ENCODE assay signal across 9 mouse cellular contexts in the genomic region with DNA sequence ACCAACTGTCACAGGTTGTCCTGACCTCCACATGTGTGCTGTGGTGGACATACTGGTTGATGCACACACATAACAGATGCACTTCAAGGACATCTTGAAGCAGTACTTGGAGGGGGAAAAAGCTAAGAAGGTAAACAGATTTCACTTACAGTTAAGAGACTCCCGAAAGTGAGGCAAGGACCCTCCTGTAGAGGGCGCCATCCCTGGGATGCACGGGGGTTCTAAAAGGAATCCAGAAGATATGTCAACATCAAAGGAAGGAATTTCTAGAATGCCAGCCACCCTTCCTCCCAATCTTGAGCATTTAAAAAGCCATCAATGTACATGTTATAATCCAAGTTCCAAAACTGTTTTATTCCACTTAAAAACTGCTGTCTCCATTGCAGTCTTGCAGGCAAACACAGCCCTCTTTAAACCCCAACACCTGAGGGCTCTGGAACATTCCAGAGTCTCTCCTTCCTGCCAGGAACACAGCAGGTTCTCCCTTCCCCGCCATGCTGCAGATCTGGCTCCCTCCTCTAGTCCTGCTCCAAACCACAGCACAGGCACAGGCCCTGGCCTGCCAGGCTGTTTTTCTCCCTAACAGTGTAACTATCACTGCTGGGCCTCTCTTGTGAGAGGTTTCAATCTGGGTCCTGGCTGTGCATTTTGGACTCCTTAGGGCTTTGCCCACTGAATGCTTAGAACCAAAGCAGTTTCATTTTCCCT.
DNase-seq lines count a peak whose midpoint lies in the region; ATAC-seq and TF ChIP-seq lines count a peak whose summit lies in the region.
"Had no signal": no experiment of that assay in that cellular context is flagged by ENCODE, and none has a peak within 500 bp of the region (broad histone marks: within the 10 kb centered on the region; RNA-seq: fewer than 3 reads in every experiment).

No protein-coding gene starts in this region.

- 61% methylated on average over 4 of the region's 4 CpGs for WGBS in hindbrain, embryonic 11.5 days
- 59% methylated on average over 4 of the region's 4 CpGs for WGBS in hindbrain, embryonic 10.5 days
- WGBS in spleen, adult 2 months = 59% methylated on average over 4 of the region's 4 CpGs
- WGBS in kidney, embryonic 15.5 days = 72% methylated on average over 4 of the region's 4 CpGs

- no peaks in the 10 kb centered on the region for H3K36me3 ChIP-seq in hindbrain, embryonic 11.5 days (ENCODE audit: control insufficient read depth, insufficient read depth, low read length)
- H3K36me3 ChIP-seq in hindbrain, embryonic 10.5 days = no peaks in the 10 kb centered on the region
- H3K36me3 ChIP-seq in spleen, adult 2 months (ENCODE audit: control insufficient read depth, insufficient read depth, low read length) = peaks cover 6% of the 10 kb centered on the region; the same call in 1 of the 2 replicates
- H3K36me3 ChIP-seq in splenic B cell, adult 2 months (ENCODE audit: control insufficient read depth, insufficient read depth, low read length, poor library complexity, severe bottlenecking) = no peaks in the 10 kb centered on the region
- no peaks in the 10 kb centered on the region for H3K36me3 ChIP-seq in kidney, embryonic 15.5 days
- H3K36me3 ChIP-seq: lung, embryonic 15.5 days had no signal

- no peak overlapping the region for H3K4me3 ChIP-seq in hindbrain, embryonic 11.5 days (ENCODE audit: low read depth, low read length)
- no peak overlapping the region for H3K4me3 ChIP-seq in hindbrain, embryonic 10.5 days
- no peak overlapping the region for H3K4me3 ChIP-seq in spleen, adult 2 months (ENCODE audit: extremely low read depth, insufficient read depth, insufficient read length)
- H3K4me3 ChIP-seq in kidney, embryonic 15.5 days (replicated peaks) = no peak overlapping the region
- H3K4me3 ChIP-seq: lung, embryonic 15.5 days had no signal

- peak; percentile 27; the same call in 1 of the 2 replicates for TF ChIP-seq CTCF in spleen, adult 2 months (IDR thresholded peaks at IDR 0.05; ENCODE audit: extremely low read depth, insufficient read depth, insufficient read length, insufficient replicate concordance)

- no peak overlapping the region for H3K4me2 ChIP-seq in hindbrain, embryonic 11.5 days (replicated peaks; ENCODE audit: low read depth, low read length)
- no peak overlapping the region for H3K4me2 ChIP-seq in kidney, embryonic 15.5 days
- H3K4me2 ChIP-seq: lung, embryonic 15.5 days had no signal

- no peak overlapping the region for H3K9ac ChIP-seq in hindbrain, embryonic 11.5 days (ENCODE audit: low read depth, low read length)
- H3K9ac ChIP-seq in kidney, embryonic 15.5 days = no peak overlapping the region
- H3K9ac ChIP-seq: lung, embryonic 15.5 days had no signal

- no peaks in the 10 kb centered on the region for H3K27me3 ChIP-seq in hindbrain, embryonic 11.5 days (ENCODE audit: control insufficient read depth, insufficient read depth, low read length)
- H3K27me3 ChIP-seq in hindbrain, embryonic 10.5 days (ENCODE audit: insufficient read depth, poor library complexity, severe bottlenecking) = no peaks in the 10 kb centered on the region
- H3K27me3 ChIP-seq in spleen, adult 2 months (ENCODE audit: control insufficient read depth, insufficient read depth, low read length) = no peaks in the 10 kb centered on the region
- H3K27me3 ChIP-seq in splenic B cell, adult 2 months (ENCODE audit: control insufficient read depth, insufficient read depth, low read length, poor library complexity, severe bottlenecking) = no peaks in the 10 kb centered on the region
- H3K27me3 ChIP-seq in kidney, embryonic 15.5 days = no peaks in the 10 kb centered on the region
- H3K27me3 ChIP-seq: lung, embryonic 15.5 days had no signal

- no peak for ATAC-seq in hindbrain, embryonic 11.5 days (ENCODE audit: low FRiP score)
- ATAC-seq in kidney, embryonic 15.5 days (replicated peaks; ENCODE audit: low FRiP score) = no peak

- H3K27ac ChIP-seq in hindbrain, embryonic 11.5 days (ENCODE audit: low read depth, low read length) = no peak overlapping the region
- H3K27ac ChIP-seq in hindbrain, embryonic 10.5 days = no peak overlapping the region
- H3K27ac ChIP-seq in spleen, adult 2 months (ENCODE audit: insufficient read depth, low read length) = no peak overlapping the region
- H3K27ac ChIP-seq in kidney, embryonic 15.5 days = no peak overlapping the region
- H3K27ac ChIP-seq: lung, embryonic 15.5 days had no signal

- no peaks in the 10 kb centered on the region for H3K9me3 ChIP-seq in hindbrain, embryonic 11.5 days (ENCODE audit: control insufficient read depth, low read length)
- H3K9me3 ChIP-seq in hindbrain, embryonic 10.5 days = no peaks in the 10 kb centered on the region
- H3K9me3 ChIP-seq in kidney, embryonic 15.5 days (replicated peaks) = no peaks in the 10 kb centered on the region
- H3K9me3 ChIP-seq: lung, embryonic 15.5 days had no signal

- DNase-seq in hindbrain, embryonic 11.5 days (ENCODE audit: low spot score) = peak; percentile 45
- no peak for DNase-seq in hindbrain, embryonic 10.5 days (ENCODE audit: low spot score)
- DNase-seq in spleen, adult 2 months (ENCODE audit: low read depth in 1 of 2, low spot score in 2 of 2) = no peak
- DNase-seq in spleen, postnatal 36 days (ENCODE audit: low spot score in 2 of 2) = no peak
- DNase-seq in cerebellum, adult 8-10 months = peak; percentile 48
- DNase-seq in splenic B cell, adult 2 months (ENCODE audit: low read depth, low spot score) = peak; percentile 54
- DNase-seq in frontal cortex, postnatal 36 days (ENCODE audit: low spot score in 2 of 2) = no peak

- no peaks in the 10 kb centered on the region for H3K4me1 ChIP-seq in hindbrain, embryonic 11.5 days (replicated peaks; ENCODE audit: control insufficient read depth, insufficient read depth, low read length)
- peaks cover 6% of the 10 kb centered on the region; the same call in 1 of the 2 replicates for H3K4me1 ChIP-seq in hindbrain, embryonic 10.5 days (replicated peaks)
- no peaks in the 10 kb centered on the region; the same call in 1 of the 2 replicates for H3K4me1 ChIP-seq in spleen, adult 2 months (ENCODE audit: control insufficient read depth, insufficient read depth, insufficient read length)
- no peaks in the 10 kb centered on the region for H3K4me1 ChIP-seq in kidney, embryonic 15.5 days
- H3K4me1 ChIP-seq: lung, embryonic 15.5 days had no signal

- TF ChIP-seq POLR2A in spleen, adult 2 months (IDR thresholded peaks at IDR 0.05; ENCODE audit: low read depth, low read length) = no peak

Comparison
In these comparisons a context has a peak if more than half of its experiments do, and no peak if none do; other contexts are left out.
1. DNase-seq: peak in hindbrain, embryonic 11.5 days (single experiment), cerebellum, adult 8-10 months (single experiment) and splenic B cell, adult 2 months (single experiment); none in hindbrain, embryonic 10.5 days (single experiment), spleen, adult 2 months (0 of 2), spleen, postnatal 36 days (0 of 2) and frontal cortex, postnatal 36 days (0 of 2).